Mouse (Mus musculus) right cerebral cortex, postnatal 14 days (tissue): ENCODE measurements around the gene Ubp1.
"Not testable (repeated sequence)": the region's sequence is repeated elsewhere in the genome, so short reads cannot be mapped to it uniquely, and the experiment has no call there.

Experiments used
- DNase-seq: peaks from one replicate; pipeline ENCODE4 v3.0.0; 2022

Gene Ubp1

DNA sequence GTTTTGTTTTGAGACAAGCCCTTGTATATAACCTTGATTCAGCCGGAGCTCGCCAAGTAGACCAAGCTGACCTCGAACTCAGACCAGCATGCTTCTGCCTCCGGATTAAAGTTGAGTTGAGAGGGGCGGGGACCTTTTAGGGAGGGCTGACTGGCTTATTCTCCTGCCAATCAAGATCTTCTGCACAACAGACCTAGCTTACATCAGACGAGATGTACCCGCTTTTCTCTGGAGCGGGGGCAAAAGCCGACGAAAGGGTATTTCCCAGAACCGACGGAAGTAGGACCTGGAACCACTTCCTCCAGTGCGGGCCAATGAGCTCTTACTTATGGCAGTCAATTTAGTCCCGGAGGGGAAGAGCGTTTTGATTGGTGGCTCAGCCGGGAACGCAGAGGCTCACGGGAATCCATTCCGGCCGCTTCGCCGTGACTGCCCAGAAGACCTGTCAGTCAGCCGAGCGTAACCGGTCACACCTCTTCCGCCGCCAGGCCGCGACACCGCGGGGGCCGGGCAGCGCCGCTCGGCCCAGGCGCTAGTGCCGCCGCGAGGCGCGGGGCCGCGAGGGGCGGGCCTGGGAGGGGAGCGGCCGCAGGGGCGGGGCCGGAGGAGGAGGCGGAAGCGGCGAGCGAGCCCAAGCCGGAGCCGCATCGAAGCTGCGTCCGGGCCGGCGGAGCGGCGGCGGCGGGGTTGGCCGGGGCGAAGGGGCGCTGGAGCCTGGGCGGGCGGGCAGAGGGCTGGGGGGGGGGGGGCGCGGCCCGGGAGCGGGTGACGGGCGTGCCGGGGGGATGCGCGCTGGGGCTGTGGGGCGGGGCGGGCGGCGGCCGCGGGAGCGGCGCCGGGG is at the start of gene Ubp1:
Gene Ubp1, plus strand, starts transcription at position 401 of the 841 bp plus-strand sequence.
- DNase-seq, result peak; percentile 90

DNA sequence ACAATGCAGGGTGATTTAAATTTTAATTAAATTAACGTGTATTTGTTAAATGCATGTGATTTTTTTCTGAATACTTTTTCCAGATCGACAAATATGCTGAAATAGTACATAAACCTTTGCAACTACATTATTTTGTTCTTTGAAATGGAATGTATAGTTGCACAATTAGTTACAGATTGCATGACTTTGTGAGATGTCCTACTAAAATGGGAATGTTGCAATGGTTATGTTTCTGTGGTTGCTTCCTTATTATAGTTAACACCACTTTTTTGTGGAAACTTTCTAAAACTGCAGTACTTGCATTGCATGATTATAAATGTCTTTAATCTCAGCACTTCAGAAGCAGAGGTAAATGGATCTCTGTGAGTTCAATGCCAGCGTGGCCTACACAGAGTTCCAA is 35.8 kb upstream of the Ubp1 start:
- no peak for DNase-seq

DNA sequence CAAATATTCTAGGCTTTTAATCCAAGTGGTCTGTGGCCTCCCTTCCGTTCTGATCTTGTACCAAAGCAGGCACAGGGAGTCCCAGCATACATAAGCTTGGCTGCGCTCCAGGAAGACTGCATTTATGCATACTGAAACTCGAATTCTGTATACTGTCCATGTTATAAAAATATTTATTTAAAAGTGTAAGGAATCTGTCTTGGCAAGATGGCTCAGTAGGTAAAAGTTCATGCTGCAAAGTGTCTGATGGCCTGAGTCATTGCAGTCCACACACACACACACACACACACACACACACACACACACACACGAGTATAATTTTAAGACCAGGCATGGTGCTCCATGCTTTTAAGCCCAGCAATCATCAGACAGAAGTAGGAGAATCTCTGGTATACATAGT is 27.6 kb upstream of the Ubp1 start:
- peak; percentile 42 for DNase-seq

DNA sequence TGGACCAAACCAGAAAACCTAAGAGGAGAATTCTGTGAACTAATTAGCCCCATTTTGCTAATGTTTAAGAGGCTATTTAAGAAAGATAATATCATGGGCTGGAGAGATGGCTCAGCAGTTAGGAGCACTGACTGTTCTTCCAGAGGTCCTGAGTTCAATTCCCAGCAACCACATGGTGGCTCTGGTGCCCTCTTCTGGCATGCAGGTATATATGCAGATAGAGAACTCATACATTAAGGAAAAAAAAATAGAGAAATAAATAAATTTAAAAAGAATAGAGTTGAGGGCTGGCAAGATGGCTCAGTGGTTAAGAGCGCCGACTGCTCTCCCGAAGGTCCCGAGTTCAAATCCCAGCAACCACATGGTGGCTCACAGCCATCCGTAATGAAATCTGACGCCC is 26.4 kb upstream of the Ubp1 start:
- not testable (repeated sequence) for DNase-seq

DNA sequence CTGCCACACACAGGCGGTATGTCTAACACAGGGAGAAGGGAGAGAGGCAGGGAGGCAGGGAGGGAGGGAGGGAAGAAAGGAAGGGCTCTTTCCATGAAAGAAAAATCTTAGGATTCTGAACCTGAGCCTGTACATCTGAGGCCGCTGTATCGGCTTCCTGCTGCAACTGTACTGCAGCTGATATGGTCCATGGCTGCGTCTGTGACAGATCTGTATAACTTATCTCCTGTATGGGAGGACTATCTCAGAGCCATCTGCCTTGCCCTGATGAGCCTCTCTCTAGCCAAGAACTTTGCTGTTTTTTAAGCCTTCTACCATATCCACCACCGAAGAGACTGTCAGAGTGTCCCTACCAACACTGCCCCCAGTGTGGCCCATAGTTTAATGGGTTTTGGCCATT is 14.9 kb upstream of the Ubp1 start:
- no peak for DNase-seq

DNA sequence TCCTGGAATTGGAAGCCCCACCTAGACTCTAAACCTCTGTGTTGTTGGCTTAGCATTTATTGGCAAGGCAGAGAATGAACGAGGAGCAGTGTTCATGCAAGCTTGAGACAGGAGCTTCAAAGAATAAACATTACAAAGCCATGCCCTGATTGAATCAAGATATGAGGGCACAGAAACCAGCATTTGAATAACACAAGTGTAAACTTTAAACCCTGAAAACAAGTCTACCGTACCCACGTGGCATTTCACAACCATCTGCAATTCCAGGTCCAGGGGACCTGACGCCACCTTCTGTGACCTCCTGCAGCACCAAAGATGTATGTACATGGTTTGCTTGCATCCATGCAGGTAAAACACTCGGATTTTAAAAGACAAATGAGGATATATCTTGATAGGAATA is 8.1 kb upstream of the Ubp1 start:
- no peak for DNase-seq

DNA sequence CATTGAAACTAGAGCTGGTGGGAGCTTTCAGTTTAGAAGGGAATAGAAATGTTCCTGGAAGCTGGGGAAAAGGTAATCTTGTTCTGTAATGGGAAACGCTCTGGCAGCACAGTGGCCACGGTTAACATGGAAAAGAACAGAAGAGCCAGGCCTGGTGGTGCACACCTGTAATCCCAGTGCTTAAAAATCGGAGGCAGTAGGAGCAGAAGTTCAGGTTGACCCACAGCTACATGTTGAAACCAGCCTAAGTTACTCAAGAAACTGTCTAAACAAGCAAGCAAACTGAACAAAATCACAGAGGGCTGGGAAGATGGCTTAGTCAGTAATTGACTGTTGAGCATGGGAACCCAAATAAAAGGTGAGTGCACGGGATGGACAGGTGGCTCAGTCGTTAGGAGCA is 5.9 kb upstream of the Ubp1 start:
- no peak for DNase-seq

DNA sequence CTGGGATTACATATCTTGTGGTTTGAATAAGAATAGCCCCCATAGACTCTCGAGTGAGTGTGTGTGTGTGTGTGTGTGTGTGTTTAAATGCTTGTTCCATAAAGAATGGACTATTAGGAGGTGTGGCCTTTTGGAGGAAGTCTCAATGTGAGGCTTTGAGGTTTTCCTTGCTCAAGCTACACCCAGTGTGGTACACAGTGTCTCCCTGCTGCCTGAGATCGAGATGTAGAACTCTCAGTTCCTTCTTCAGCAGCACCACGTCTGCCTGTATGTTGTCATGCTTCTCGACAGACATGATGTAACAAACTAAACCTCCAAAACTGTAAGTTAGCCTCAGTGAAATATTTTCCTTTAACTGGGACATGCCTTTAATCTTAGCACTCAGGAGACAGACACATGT is 2.1 kb upstream of the Ubp1 start:
- no peak for DNase-seq

DNA sequence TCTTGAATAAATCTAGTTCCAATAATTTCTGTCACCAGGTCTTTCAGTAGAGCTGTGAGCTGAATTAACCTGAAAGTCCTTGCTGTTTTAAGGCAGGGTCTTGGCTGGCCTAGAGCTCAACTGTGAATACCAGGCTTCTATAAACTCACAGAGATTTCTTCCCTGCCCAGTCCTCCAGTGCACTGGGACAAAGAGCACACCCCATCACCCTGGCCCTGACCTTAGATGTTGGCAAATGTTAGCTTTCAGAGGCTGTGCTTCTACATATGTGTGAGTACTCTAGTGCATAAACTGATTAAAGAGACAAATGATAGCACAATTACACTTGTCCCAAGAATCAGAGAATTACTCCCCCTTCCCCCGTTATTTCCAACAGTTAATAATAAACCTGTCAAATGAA is 1.1 kb upstream of the Ubp1 start:
- DNase-seq, result no peak

DNA sequence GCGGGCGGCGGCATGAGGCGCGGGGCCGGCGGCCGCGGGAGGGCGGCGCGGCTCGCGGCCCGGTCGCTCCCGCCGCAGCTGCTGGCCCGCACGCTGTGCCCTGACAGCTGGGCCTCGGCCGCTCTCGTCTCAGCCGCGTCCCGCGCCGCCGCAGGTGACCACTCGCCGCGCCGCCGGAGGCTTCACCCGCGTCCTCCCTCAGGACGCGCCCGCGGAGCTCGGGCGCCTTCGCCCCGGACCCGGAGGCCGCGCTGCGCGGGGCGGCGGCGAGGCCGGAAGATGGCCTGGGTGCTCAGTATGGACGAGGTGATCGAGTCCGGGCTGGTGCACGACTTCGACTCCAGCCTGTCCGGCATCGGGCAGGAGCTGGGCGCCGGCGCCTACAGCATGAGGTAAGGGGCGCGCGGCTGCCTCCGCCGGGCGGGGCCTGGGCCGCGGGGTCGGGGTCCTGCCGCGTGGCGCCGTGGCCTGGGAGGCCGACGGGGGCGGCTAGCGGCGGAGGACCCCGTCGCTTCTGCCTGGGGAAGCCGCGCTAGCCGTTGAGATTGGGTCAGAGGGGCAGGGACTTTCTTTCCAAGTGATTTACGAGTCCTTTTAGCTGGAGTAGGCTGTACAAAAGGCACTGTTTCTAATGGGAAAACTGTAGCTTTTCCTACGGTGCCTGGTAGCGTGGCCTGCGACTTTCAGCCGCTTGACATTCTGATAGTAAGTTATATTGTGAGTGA is 803 bp downstream of the Ubp1 start:
- peak; percentile 32 for DNase-seq

DNA sequence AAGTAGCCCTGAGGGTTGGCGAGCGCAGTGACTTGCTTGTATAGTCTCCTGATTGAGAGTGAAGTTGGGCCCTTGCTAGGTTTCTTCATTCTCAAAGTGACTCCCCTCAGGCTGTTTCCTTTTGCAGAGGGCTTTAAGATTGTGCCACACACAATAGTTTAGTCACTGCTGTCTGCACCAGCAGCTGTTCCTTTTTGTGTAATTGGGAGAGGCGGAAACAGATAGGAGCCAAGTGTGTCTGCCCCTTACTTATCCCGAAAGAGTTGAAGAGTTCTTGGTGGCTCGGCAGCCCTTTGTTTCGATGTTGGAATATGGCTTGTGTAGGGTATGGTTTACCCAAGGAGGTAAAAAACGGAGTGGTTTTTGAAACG is 1.4 kb downstream of the Ubp1 start:
- no peak for DNase-seq

DNA sequence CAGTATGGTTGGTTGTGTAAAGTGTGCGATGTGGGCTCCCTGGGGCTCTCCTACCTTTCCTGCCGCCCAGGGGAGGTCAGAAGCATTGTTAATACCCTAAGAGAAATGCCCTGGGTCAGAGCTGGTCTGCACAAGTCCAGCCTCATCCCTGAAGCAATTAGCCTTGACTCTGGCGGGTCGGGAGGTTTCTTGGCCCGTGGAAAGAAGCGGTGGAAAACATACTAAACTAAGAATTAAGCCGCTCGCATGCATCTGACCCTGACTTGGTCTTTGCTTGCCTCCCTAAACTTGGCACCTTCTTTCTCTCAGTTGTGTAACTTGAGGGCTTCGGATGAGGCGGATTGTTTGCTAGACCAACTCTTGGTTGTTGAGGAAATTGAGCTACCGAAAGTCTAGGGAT is 1.8 kb downstream of the Ubp1 start:
- no peak for DNase-seq

DNA sequence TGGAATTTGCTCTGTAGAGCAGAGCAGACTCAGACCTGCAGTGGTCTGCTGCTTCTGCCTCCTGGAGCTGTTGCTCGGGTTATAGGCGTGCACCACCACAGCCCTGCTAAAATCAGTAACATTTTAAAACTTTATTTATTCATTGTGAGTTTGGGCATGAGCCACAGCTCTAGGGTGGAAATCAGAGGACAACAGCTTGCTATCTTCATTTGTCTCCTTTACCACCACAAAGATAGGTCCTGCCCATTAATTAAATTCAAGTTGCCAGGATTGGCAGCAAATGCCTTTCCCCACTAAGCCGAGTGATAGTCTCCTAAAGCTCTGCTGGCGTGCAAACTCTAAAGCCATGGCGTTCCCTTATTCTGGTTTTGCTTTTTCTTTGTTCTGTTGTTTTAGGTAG is 4.9 kb downstream of the Ubp1 start:
- no peak for DNase-seq

DNA sequence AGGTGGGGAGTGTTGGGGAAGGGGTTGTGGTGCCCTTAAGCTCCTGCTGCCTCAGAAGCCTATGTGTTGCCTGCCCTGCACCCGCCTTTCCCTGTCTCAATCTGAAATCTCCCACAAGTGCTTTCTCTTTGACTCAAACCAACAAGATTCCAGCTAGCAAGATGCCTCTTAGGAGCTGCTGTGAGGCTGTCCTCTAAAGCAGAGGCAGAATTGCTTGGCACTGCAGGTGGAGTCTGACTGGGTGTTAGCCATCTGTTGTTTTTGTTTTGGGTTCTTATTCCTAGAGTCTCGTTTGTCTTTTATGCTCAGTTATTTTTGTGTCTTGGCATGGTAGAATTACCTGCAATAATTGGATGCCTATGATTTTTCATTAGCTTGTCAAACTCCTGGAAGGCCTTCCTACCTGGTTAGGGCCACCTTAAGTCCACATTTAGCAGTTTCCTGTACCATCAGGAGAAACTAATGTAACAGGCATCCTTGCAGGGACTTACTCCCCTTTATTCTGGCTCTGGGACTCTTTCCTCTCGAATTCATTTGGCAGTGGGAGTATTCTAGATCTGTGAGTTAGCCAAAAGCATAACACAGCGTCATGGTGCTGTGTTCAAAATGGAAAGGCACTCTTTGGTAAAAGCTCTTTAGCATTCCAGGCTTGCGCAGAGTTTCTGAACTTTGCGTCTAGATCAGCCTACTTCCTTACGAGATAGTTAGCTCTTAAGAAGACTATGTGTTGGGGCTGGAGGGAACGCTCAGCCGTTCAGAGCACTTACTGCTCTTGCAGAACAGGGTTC is 8.5 kb downstream of the Ubp1 start:
- no peak for DNase-seq

DNA sequence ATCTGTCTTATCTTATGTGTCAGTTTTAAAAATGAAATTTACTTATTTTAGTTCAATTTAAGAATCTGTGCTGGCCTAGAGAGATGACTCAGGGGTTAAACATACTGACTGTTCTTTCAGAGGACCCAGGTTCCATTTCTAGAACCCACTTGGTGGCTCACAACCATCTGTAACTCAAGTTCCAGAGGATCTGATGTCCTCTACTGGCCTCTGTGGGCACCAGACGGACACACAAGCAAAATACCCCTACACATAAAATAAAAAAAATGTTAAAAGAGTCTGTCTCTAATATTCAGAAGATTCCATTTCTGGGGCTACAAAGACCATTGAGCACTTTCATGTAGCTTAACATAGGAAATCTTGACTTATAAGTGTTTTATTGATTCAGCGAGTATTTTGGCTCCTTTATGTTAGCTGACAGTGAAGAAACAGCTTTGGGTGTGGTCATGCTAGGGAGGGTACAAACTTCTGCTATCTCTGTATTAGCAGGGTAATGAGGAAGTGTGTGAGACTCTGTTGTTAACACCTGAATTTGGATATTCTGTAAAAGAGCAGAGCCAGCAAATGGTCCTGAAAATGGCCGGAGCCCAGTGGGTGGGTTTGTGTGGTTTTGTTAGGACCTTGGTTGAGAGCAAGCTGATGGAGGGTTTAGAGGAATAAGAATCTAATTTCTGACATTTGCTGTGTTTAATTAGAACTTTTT is 10.5 kb downstream of the Ubp1 start:
- DNase-seq, result no peak

DNA sequence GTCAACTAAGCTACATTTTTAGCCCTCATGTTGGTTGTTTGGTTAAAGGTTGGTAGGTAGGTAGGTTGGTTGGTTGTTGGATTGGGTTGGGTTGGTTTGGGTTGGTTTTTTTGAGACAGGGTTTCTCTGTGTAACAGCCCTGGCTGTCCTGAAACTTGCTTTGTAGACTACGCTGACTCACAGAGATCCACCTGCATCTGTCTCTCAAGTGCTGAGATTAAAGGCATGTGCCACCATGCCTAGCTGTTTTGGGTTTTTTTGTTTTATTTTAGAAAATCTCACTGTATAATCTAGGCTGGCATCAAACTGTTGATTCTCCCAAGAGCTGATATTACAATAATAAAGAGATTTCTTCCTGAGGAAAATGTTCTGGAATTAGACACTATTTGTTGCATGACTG is 12.6 kb downstream of the Ubp1 start:
- DNase-seq, result no peak

DNA sequence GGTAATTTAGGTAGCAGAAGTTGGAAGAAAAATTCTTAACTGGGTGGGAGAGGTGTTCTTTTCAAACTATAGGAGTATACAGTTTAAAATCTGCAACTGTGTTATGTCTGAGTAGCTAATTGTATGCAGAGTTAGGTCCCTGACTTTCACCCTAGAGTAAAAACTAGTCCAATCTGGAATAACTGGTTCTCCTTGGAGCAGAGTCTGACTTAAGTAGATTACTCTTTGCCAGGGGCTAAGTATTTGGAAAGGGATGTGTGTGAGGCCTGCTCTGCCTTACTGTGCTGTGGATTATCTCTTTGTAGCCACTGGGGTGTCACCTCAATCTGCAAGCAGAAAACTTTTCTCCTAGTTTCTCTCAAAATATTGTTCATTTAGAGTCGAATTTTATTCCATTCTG is 16.5 kb downstream of the Ubp1 start:
- no peak for DNase-seq

DNA sequence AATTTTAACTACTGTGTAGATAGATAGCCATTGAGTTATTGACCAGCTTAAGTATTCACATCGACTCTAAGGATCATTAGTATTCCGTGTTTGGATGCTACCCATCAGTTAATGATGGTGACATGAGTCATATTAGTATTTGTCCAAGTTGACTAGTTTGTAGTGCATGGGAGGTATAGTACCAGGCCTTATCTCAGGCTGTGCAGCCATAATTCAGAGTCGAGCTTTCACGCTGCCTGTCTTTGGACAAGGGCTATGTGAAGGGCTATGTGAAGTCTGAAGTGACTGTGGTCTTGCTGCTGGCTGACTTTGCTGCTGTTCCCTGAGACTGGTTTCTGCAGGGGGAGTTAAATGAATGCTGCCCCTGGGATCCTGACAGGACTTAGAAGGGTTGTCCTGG is 27.0 kb downstream of the Ubp1 start:
- no peak for DNase-seq

DNA sequence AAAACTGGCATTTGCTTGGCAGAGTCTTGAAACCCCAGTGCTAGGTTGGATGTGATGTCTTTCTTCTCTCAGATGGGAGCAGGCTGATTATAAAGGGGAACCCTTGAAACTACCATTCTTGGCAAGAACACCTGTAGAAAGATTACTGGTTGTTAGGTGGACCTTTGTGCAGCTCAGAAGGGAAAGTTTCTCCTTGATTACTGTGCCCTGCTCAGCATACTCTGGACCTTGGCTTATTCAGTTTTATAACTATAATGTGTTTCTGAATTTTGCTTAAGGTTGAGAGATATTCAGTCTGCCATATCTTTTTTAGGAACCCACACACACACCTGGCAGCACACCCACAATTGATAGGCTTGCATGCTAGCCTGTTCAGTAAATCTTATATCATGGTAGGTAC is 33.0 kb downstream of the Ubp1 start:
- DNase-seq, result no peak

DNA sequence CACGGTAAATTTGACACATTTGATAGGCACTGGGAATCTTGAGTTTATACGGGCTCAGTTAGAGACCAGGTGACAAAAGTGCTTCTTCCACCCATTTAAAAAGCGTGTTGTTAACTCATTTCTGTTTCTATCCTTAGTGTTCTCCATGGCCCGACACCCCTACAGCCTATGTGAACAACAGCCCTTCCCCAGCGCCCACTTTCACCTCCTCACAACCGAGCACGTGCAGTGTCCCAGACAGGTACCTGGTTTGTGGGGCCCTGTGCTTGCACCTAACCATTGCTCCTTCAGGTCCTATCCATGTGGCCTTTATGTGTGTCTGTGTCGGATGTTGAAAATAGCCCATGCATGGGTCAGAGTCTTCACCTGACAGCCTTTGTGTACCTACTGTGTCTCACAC is 33.7 kb downstream of the Ubp1 start:
- no peak for DNase-seq

DNA sequence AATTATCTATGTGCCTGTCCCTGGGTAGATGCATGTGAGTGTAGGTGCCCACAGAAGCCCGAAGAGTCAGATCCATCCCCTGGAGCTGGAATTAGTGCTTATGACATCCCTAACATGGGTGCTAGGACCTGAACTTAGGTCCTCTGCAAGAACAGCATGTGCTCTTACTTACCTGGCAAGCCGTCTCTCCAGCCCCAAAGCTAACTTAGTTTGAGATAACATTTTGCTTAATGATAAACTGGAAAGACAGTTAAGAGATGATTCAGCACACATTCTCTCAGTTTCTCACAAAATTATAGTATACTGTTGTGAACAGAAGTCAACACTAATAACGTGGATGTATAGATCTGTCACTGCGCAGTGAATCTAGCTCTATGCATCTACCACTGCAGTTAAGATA is 36.1 kb downstream of the Ubp1 start:
- DNase-seq, result no peak

DNA sequence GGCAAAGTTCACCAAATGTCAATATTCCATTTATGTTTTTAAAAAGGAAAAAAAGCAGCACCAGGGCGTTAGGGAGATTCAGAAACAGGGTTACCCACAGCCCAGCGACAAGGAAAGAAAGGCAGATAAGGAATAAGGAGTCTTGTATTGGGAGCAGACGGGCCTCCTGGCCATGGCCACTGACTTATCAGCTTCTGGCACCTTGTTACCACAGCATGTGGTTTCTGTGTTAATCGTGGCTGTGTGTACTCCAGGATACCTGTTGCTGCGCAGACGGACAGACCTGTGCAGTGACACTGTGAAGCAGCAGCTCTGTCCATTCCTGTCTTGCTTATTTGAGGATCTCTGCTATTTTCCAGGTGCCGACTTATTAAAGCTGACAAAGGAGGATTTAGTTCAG is 38.2 kb downstream of the Ubp1 start:
- no peak for DNase-seq

DNA sequence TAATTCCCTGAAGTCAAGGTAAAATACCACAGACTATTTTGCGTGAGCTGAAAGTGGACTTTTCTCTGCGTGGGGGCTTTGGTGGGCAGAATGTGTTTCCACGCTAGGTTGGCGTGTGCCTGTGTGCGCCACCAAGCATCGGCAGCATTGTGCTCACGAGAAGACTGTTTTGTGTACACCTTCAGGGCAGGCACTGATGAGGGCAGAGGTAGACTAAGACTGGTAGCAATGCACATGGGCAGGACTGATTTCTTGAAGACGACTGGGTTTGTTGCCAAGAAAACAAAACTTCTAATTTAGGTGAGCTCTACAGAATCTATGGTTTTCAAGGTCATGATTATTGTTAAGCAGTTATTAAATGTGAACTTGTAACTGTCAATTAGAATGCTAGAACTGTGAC is 38.7 kb downstream of the Ubp1 start:
- no peak for DNase-seq
